Mouse (Mus musculus) 3134 (cell line): ENCODE results near the gene Nup62cl.

Experiments used
- DNase-seq: peaks from one replicate; pipeline ENCODE4 v3.0.0-alpha.2; 2011; ENCODE audit warnings: low spot score; ENCODE audit not compliant: insufficient read length; ENCODE audit errors: extremely low read depth

Gene Nup62cl

GRCm38 (mm10) chrX:140062135-140062975, at the start of gene Nup62cl, which contains the start of gene Pih1h3b:
Gene Nup62cl, minus strand, starts transcription at chrX:140062712.
Gene Pih1h3b, plus strand, starts transcription at chrX:140062879.
- DNase-seq = peak; percentile 2

- DNase-seq = no peak
These were observed 31.6 kb upstream of the Nup62cl start for GRCm38 (mm10) chrX:140094066-140094465.

DNA sequence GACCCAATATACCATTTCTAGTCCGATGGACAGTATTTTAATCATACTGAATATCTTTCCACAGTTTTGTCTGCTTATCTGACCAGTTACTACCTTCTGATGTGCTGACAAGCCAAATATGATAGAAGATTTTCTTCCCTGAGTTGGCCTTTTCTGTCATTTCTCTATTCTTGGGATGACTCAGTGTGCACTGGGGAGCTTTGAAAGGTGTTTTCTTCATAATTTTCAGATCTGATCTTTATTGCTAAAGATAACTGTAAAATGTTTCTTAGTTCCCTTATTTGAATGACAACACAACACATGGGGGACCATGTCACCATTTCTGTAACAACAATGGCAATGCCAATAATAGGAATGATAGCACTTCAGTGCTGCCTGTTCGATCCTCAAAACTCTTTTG, 20.0 kb upstream of the Nup62cl start:
- no peak for DNase-seq

- peak; percentile 3 for DNase-seq
These were observed 1.3 kb downstream of the Nup62cl start for GRCm38 (mm10) chrX:140060886-140061874.

GRCm38 (mm10) chrX:139998691-139999065, 63.8 kb downstream of the Nup62cl start:
- DNase-seq = no peak

GRCm38 (mm10) chrX:139997740-139998690, 64.5 kb downstream of the Nup62cl start, which contains the start of gene Rbm41:
Gene Rbm41, minus strand, starts transcription at chrX:139998595.
- peak; percentile 73 for DNase-seq

GRCm38 (mm10) chrX:139982115-139982514, 80.4 kb downstream of the Nup62cl start:
- DNase-seq = no peak
